Mouse (Mus musculus) kidney, adult 8-10 months (tissue): ENCODE results near the gene Il17re.

Source experiments
- DNase-seq, 2 experiments: peaks; one replicate each; pipeline ENCODE4 v3.0.0; 2022

Gene Il17re

GRCm38 (mm10) chr6:113444207-113444965, 13.9 kb upstream of the Il17re start:
- peak in 1 of 2 experiments; percentile 55 for DNase-seq

GRCm38 (mm10) chr6:113447639-113448038, 10.6 kb upstream of the Il17re start:
- DNase-seq: no peak

- peak in 1 of 2 experiments; percentile 35 for DNase-seq
Observed at GRCm38 (mm10) chr6:113451839-113452238, 6.4 kb upstream of the Il17re start.

- DNase-seq: no peak
Observed at GRCm38 (mm10) chr6:113455007-113455406, 3.3 kb upstream of the Il17re start.

- peak; percentile 44 to 63 for DNase-seq
Observed at GRCm38 (mm10) chr6:113458635-113459034, 351 bp downstream of the Il17re start.

- DNase-seq: no peak
Observed at GRCm38 (mm10) chr6:113464040-113464439, 5.8 kb downstream of the Il17re start.

- no peak for DNase-seq
Observed at GRCm38 (mm10) chr6:113465602-113466001, 7.3 kb downstream of the Il17re start.

GRCm38 (mm10) chr6:113468512-113468911, 10.2 kb downstream of the Il17re start:
- DNase-seq: no peak

GRCm38 (mm10) chr6:113469021-113469420, 10.7 kb downstream of the Il17re start:
- DNase-seq: peak; percentile 74 to 83

GRCm38 (mm10) chr6:113469432-113469831, 11.1 kb downstream of the Il17re start:
- peak; percentile 67 to 80 for DNase-seq

GRCm38 (mm10) chr6:113471297-113471936, 13.1 kb downstream of the Il17re start, which contains the start of gene Il17rc:
Il17rc (plus strand) TSS chr6:113471427.
- peak; percentile 72 to 77 for DNase-seq

GRCm38 (mm10) chr6:113472061-113472460, 13.8 kb downstream of the Il17re start:
- no peak for DNase-seq

- DNase-seq: no peak
Observed at GRCm38 (mm10) chr6:113473246-113473645, 15.0 kb downstream of the Il17re start.

- DNase-seq: no peak
Observed at GRCm38 (mm10) chr6:113473715-113474114, 15.4 kb downstream of the Il17re start.

- no peak for DNase-seq
Observed at GRCm38 (mm10) chr6:113477353-113477752, 19.1 kb downstream of the Il17re start.

GRCm38 (mm10) chr6:113478906-113479305, 20.6 kb downstream of the Il17re start:
- no peak for DNase-seq

GRCm38 (mm10) chr6:113480555-113481373, 22.5 kb downstream of the Il17re start:
- DNase-seq: peak; percentile 58 to 66

- DNase-seq: peak in 1 of 2 experiments; percentile 37
Observed at GRCm38 (mm10) chr6:113482477-113483099, 24.3 kb downstream of the Il17re start.

GRCm38 (mm10) chr6:113483100-113483615, 24.9 kb downstream of the Il17re start, which contains the start of gene Creld1:
Creld1 (plus strand) TSS chr6:113483297.
- peak; percentile 97 to 98 for DNase-seq

- DNase-seq: no peak
Observed at GRCm38 (mm10) chr6:113483729-113484128, 25.4 kb downstream of the Il17re start.

- DNase-seq: peak; percentile 36 to 63
Observed at GRCm38 (mm10) chr6:113487125-113487576, 28.9 kb downstream of the Il17re start.

- DNase-seq: no peak
Observed at GRCm38 (mm10) chr6:113489410-113489809, 31.1 kb downstream of the Il17re start.
